Mouse (Mus musculus): Measurements from ENCODE around the gene Tango2. TPM values are rescaled to one million over a fixed set of nuclear protein-coding genes. Genes with fewer than 3 reads are reported as not detected.

Tango2 gene
- polyA plus RNA-seq, 1 experiment: 33.0 TPM

DNA sequence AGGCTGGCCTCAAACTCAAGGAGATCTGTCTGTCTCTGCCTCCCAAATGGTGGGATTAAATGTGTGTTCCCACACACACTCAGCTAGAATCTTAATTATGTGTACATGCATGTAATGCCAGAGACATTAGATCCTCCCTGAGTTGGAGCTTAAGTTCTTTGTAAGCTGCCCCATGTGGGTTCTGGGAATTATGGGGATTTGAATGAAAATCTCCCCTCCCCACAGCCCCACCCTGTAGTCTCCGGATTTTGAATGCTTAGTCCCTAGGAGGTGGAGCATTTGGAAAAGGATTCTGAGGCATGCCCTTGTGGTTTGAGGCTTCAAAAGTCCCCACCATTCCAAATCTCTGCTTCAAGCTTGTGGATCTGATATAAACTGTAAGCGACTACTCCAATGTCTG is 72.7 kb downstream of the Tango2 start:
- no peak for TF ChIP-seq CTCF (IDR thresholded peaks at IDR 0.05; ENCODE audit: low read depth, low read length)
- no peak for TF ChIP-seq POLR2A (IDR thresholded peaks at IDR 0.05; ENCODE audit: borderline replicate concordance, low read depth, low read length)
- Histone ChIP-seq H3K4me3 (ENCODE audit: insufficient read depth, low read length) (no peak overlapping the region), H3K4me1 (ENCODE audit: control insufficient read depth, insufficient read depth, low read length) (no peaks in the 10 kb centered on the region), H3K27ac (ENCODE audit: insufficient read depth, low read depth, low read length) (no peak overlapping the region)

DNA sequence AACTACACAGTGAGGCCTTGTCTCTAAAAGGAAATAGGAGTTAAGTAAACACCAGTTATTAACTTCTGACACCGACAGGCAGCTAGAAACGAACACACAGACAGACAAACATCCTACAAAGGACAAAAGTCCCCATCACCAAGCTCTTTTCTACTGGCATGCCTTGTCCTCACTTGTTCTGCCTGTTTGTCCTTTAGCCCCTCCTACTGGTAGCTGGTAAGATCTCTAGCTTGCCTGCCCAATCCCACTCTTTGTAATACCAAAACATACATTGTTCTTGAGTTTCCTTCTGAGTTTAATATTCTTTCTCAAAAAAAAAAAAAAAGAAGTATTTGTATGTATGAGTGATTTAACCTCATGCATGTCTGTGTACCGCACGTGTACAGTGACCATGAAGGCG is 79.7 kb downstream of the Tango2 start:
- Histone ChIP-seq H3K27ac (ENCODE audit: insufficient read depth, low read depth, low read length) (no peak overlapping the region), H3K4me1 (ENCODE audit: control insufficient read depth, insufficient read depth, low read length) (no peaks in the 10 kb centered on the region), H3K4me3 (ENCODE audit: insufficient read depth, low read length) (no peak overlapping the region)
- TF ChIP-seq POLR2A (IDR thresholded peaks at IDR 0.05; ENCODE audit: borderline replicate concordance, low read depth, low read length): no peak
- no peak for TF ChIP-seq CTCF (IDR thresholded peaks at IDR 0.05; ENCODE audit: low read depth, low read length)

DNA sequence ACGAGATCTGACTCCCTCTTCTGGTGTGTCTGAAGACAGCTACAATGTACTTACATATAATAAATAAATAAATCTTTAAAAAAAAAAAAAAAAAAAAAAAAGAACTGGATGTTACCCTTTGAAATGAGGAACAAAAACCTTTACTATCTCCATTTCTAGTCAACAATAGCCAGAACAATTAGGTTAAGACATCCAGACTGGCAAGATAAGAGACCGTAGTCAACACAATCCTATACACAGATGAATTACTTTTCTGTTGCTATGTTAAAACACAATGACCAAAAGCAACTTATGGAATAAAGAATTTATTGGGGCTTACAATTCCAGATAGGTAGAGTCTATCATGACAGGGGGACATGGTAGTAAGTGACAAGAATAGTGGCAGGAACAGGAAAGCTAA is 82.9 kb downstream of the Tango2 start:
- TF ChIP-seq POLR2A (IDR thresholded peaks at IDR 0.05; ENCODE audit: borderline replicate concordance, low read depth, low read length) (no peak), CTCF (IDR thresholded peaks at IDR 0.05; ENCODE audit: low read depth, low read length) (no peak)
- Histone ChIP-seq H3K27ac (ENCODE audit: insufficient read depth, low read depth, low read length) (no peak overlapping the region), H3K4me3 (ENCODE audit: insufficient read depth, low read length) (no peak overlapping the region), H3K4me1 (ENCODE audit: control insufficient read depth, insufficient read depth, low read length) (no peaks in the 10 kb centered on the region)

DNA sequence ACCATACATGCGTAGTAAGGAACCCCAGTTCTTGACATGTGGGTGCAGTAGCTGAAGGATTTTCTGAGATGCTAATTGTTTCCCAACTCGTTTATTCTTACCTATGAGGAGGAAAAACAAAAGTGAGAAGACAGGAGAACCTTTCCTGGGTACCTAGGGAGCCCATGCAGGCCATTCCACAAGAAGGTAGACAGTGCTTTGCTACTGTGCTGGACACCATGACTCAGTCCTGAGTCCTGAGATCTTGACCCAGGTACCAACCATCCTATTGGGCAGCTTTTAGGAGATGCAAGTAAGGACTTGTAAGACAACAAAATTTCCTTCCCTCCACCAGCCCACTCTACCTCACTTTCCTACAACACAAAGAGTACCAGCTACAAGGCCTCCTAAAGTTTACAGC is 89.7 kb downstream of the Tango2 start, which contains the start of gene Gm49776:
Gene Gm49776 (minus strand): TSS at position 101 of the 400 bp plus-strand sequence.
- TF ChIP-seq POLR2A (IDR thresholded peaks at IDR 0.05; ENCODE audit: borderline replicate concordance, low read depth, low read length) (no peak), CTCF (IDR thresholded peaks at IDR 0.05; ENCODE audit: low read depth, low read length) (no peak)
- H3K4me3 ChIP-seq (ENCODE audit: insufficient read depth, low read length): no peak within 1 kb of the TSS
- no peak within 1 kb of the TSS for H3K27ac ChIP-seq (ENCODE audit: insufficient read depth, low read depth, low read length)
- H3K4me1 ChIP-seq (ENCODE audit: control insufficient read depth, insufficient read depth, low read length): no peaks in the 10 kb centered on the region

DNA sequence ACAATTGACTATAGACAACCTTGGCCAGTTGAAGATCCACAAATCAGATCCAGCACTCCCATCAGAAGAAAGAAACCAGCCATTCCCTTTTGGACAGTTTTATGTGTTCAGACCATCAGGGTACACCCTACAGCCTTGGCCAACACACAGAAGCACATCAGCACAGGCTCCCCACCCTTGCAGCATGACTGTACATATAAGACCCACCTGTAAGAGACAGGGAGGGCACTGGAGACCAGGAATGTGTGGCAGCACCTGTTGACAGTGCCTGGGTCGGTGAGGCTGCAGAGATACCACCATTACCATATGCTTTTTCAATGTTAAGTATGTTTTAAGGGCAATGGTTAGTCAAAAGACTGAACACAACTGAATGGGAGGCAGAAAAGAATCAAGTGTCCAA is 94.0 kb downstream of the Tango2 start:
- Histone ChIP-seq H3K4me3 (ENCODE audit: insufficient read depth, low read length) (no peak overlapping the region), H3K27ac (ENCODE audit: insufficient read depth, low read depth, low read length) (no peak overlapping the region)
- TF ChIP-seq POLR2A (IDR thresholded peaks at IDR 0.05; ENCODE audit: borderline replicate concordance, low read depth, low read length) (no peak), CTCF (IDR thresholded peaks at IDR 0.05; ENCODE audit: low read depth, low read length) (no peak)

DNA sequence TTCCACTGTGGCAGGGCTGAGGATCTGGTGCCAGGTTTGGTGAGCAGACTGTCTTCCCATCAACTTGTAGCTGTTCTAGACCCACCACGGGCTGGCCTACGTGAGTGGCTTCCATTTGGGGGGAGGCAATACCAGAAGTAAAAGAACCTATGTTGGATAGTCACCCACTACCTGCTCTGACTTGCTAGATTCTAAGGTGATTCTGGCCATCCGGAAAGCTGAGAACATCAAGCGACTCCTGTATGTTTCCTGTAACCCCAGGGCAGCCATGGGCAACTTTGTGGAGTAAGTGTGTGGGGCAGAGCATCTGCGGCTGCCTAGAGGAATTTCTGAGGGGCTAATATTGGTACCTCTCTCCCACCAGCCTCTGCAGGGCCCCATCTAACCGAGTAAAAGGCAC is 95.2 kb downstream of the Tango2 start:
- Histone ChIP-seq H3K27ac (ENCODE audit: insufficient read depth, low read depth, low read length) (no peak overlapping the region), H3K4me1 (ENCODE audit: control insufficient read depth, insufficient read depth, low read length) (peaks cover 12% of the 10 kb centered on the region), H3K4me3 (ENCODE audit: insufficient read depth, low read length) (no peak overlapping the region)
- no peak for TF ChIP-seq POLR2A (IDR thresholded peaks at IDR 0.05; ENCODE audit: borderline replicate concordance, low read depth, low read length)
- TF ChIP-seq CTCF (IDR thresholded peaks at IDR 0.05; ENCODE audit: low read depth, low read length): no peak

More for the DNA sequence above, 94.0 kb downstream of the Tango2 start:
- H3K4me1 ChIP-seq (ENCODE audit: control insufficient read depth, insufficient read depth, low read length): peaks cover 12% of the 10 kb centered on the region

DNA sequence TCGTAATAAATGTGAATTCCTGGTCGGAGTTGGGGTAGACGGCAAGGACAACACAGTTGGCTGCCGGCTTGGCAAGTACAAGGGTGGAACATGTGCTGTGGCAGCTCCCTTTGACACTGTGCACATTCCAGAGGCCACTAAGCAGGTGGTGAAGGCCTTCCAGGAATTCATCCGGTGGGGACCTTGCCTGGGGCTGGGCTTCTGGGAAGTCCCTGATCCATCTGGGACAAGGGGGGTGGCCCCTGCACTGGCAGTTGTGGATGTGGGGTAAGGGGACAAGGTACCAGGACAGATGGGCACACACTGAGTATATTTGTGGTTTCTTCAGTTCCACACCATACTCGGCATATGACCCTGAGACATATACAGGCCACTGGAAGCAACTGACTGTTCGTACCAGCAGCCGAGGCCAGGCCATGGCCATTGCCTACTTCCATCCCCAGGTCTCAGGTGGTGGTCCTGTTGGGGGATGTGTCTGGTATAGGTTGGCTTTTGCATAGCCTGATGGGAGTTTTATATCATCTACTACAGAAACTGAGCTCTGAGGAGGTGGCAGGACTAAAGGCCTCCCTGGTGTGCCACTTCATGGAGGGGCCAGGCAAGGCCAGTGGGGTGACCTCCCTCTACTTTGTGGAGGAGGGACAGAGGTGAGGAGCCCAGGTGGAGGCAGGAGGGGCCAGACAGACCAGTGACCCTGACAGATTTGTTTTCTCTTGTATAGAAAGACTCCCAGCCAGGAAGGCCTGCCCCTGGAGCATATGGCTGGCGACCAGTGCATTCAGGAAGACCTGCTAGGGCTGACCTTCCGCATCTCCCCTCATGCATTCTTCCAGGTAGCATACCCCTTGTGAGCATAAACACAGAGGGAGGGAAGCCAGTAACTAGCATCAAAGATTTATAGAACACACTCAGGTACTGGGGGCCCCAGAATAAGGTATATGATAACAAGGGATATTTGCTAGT is 96.8 kb downstream of the Tango2 start:
- Histone ChIP-seq H3K27ac (ENCODE audit: insufficient read depth, low read depth, low read length) (no peak overlapping the region), H3K4me3 (ENCODE audit: insufficient read depth, low read length) (peak overlapping the region; percentile 26), H3K4me1 (ENCODE audit: control insufficient read depth, insufficient read depth, low read length) (peaks cover 21% of the 10 kb centered on the region)
- no peak for TF ChIP-seq POLR2A (IDR thresholded peaks at IDR 0.05; ENCODE audit: borderline replicate concordance, low read depth, low read length)
- TF ChIP-seq CTCF (IDR thresholded peaks at IDR 0.05; ENCODE audit: low read depth, low read length): no peak

Other genes with a start within 250 kb of the Tango2 start
- gene Rtn4r, start 220.5 kb downstream of the Tango2 start, polyA plus RNA-seq (2012; ENCODE audit: insufficient read depth, insufficient read length, missing spikeins): not detected in 2 replicates
- not detected in 2 replicates for gene Ccdc188, start 130.2 kb downstream of the Tango2 start, polyA plus RNA-seq (2012; ENCODE audit: insufficient read depth, insufficient read length, missing spikeins)
- 10.8 and 14.3 TPM in 2 replicates for gene Zdhhc8, start 113.0 kb downstream of the Tango2 start, polyA plus RNA-seq (2012; ENCODE audit: insufficient read depth, insufficient read length, missing spikeins)
- gene Trmt2a, start 99.4 kb downstream of the Tango2 start, polyA plus RNA-seq (2012; ENCODE audit: insufficient read depth, insufficient read length, missing spikeins): 64.4 and 64.9 TPM in 2 replicates
- gene Ranbp1, start 99.4 kb downstream of the Tango2 start, polyA plus RNA-seq (2012; ENCODE audit: insufficient read depth, insufficient read length, missing spikeins): 85.0 and 105 TPM in 2 replicates
- 5.3 and 11.4 TPM in 2 replicates for gene Gm49776, start 89.8 kb downstream of the Tango2 start, polyA plus RNA-seq (2012; ENCODE audit: insufficient read depth, insufficient read length, missing spikeins)
- 19.8 and 21.4 TPM in 2 replicates for gene Dgcr8, start 58.9 kb downstream of the Tango2 start, polyA plus RNA-seq (2012; ENCODE audit: insufficient read depth, insufficient read length, missing spikeins)
- 1.8 and 3.5 TPM in 2 replicates for gene Arvcf, start 79 bp upstream of the Tango2 start, polyA plus RNA-seq (2012; ENCODE audit: insufficient read depth, insufficient read length, missing spikeins)
- gene Txnrd2, start 78.3 kb upstream of the Tango2 start, polyA plus RNA-seq (2012; ENCODE audit: insufficient read depth, insufficient read length, missing spikeins): 23.4 and 26.3 TPM in 2 replicates
- 93.3 and 99.6 TPM in 2 replicates for gene Comt, start 78.7 kb upstream of the Tango2 start, polyA plus RNA-seq (2012; ENCODE audit: insufficient read depth, insufficient read length, missing spikeins)
- 1.1 and 1.8 TPM in 2 replicates for gene Gnb1l, start 150.6 kb upstream of the Tango2 start, polyA plus RNA-seq (2012; ENCODE audit: insufficient read depth, insufficient read length, missing spikeins)
- gene Rtl10, start 150.8 kb upstream of the Tango2 start, polyA plus RNA-seq (2012; ENCODE audit: insufficient read depth, insufficient read length, missing spikeins): 0.94 and 1.9 TPM in 2 replicates
- not detected in 2 replicates for gene Tbx1, start 242.6 kb upstream of the Tango2 start, polyA plus RNA-seq (2012; ENCODE audit: insufficient read depth, insufficient read length, missing spikeins)